Mouse (Mus musculus) liver, postnatal 0 days (tissue): ENCODE measurements at regions not wholly inside any gene's neighbourhood (a gene's known extent, or its start where the extent isn't known, plus 50 kb on each side); places are given as distances from the start of the nearest gene placed in this dataset.

Experiments used
- CTCF ChIP-seq: sonication (generic); IDR thresholded peaks from 2 replicates; pipeline ENCODE4 v1.5.1; 2016; ENCODE audit warnings: antibody characterized with exemption, low read depth
- EP300 ChIP-seq: IDR thresholded peaks from 2 replicates; pipeline ENCODE4 v1.6.1; 2016; ENCODE audit warnings: antibody characterized with exemption, low read depth, mild to moderate bottlenecking

GRCm38 (mm10) chr10:21793641-21794040 lies 88.3 kb upstream of the Sgk1 start:
- TF ChIP-seq CTCF (no peak), EP300 (no peak)
